Mouse (Mus musculus): ENCODE data around the gene Olfr557.

GRCm38 (mm10) chr7:102658523-102658922, 37.2 kb upstream of the Olfr557 start, which contains the start of gene Olfr555:
- TF ChIP-seq CTCF (IDR thresholded peaks at IDR 0.05; ENCODE audit: extremely low read depth, insufficient read length, insufficient replicate concordance, low read depth, low read length) (no peak), POLR2A (IDR thresholded peaks at IDR 0.05; ENCODE audit: low read depth, low read length) (no peak)
